Mouse (Mus musculus) left cerebral cortex, adult 2 months (tissue): Measurements from ENCODE around the gene Svopl. TPM values are rescaled to one million over a fixed set of nuclear protein-coding genes. Genes with fewer than 3 reads are reported as not detected.

ENCODE experiments used
- DNase-seq, 2 experiments: peaks; one replicate each; pipeline ENCODE4 v3.0.0; 2021 to 2022; ENCODE audit warnings: low spot score in 2 of 2, mixed read lengths in 1 of 2; ENCODE audit errors: extremely low spot score in 1 of 2
- H3K27ac ChIP-seq: fragments of 200-600 bp; 2 replicates; pipeline ENCODE4 v1.8.1; 2022
- H3K4me3 ChIP-seq: fragments of 200-600 bp; 2 replicates; pipeline ENCODE4 v1.8.1; 2022
- CTCF ChIP-seq: fragments of 200-600 bp; IDR thresholded peaks from 2 replicates; pipeline ENCODE4 v1.8.1; 2022; ENCODE audit warnings: antibody characterized with exemption, mild to moderate bottlenecking, moderate library complexity
- intact Hi-C: fragments of 180-260 bp; cut with DNase I; formaldehyde crosslinking; loops from one replicate; pipeline ENCODE4 v1.15.1; 2025
- long read RNA-seq, 2 experiments: library from polyadenylated mRNA; stranded (forward); transcript quantifications; one replicate each; pipeline ENCODE4 v2.0.0; 2021; ENCODE audit warnings: borderline mapping rate in 2 of 2
- total RNA-seq, 2 experiments: library from RNA; stranded (reverse); gene quantifications; 2 replicates each; pipeline ENCODE4 v1.2.3; 2021

The Svopl gene
- under 1 TPM in 1 of 2 experiments, not detected in 1; 0.14 TPM for total RNA-seq
- long read RNA-seq, experiment 1, result 0 reads
- long read RNA-seq, experiment 2, partial matches to known transcripts, result 1 of 1 reads
- long read RNA-seq, experiment 2, other reads (novel, unspliced or antisense), result 0 of 1 reads

- Histone ChIP-seq H3K4me3 (no peak within 1 kb of the TSS), H3K27ac (no peak within 1 kb of the TSS)
- no peak for TF ChIP-seq CTCF
- intact Hi-C loops, result no loop called here
- DNase-seq, result no peak
Observed at GRCm38 (mm10) chr6:38046838-38047237, at the start of gene Svopl. TSS of gene Svopl (minus strand) at chr6:38046996.

- no peak overlapping the region for H3K4me3 ChIP-seq
- intact Hi-C loops, result no loop called here
- H3K27ac ChIP-seq, result no peak overlapping the region
- TF ChIP-seq CTCF, result no peak
- no peak for DNase-seq
Observed at GRCm38 (mm10) chr6:38094701-38095100, 47.9 kb upstream of the Svopl start.

- no peak for DNase-seq
- no peak overlapping the region for H3K4me3 ChIP-seq
- no peak overlapping the region for H3K27ac ChIP-seq
- intact Hi-C loops, result no loop called here
- no peak for TF ChIP-seq CTCF
Observed at GRCm38 (mm10) chr6:38092539-38092938, 45.7 kb upstream of the Svopl start.

GRCm38 (mm10) chr6:38087242-38088026 lies 40.6 kb upstream of the Svopl start:
- Histone ChIP-seq H3K4me3 (no peak overlapping the region), H3K27ac (no peak overlapping the region)
- no peak for TF ChIP-seq CTCF
- intact Hi-C loops, result no loop called here
- DNase-seq, result no peak

GRCm38 (mm10) chr6:38083204-38083603 lies 36.4 kb upstream of the Svopl start:
- Histone ChIP-seq H3K27ac (no peak overlapping the region), H3K4me3 (no peak overlapping the region)
- intact Hi-C loops, result no loop called here
- no peak for TF ChIP-seq CTCF
- DNase-seq, result no peak

DNA sequence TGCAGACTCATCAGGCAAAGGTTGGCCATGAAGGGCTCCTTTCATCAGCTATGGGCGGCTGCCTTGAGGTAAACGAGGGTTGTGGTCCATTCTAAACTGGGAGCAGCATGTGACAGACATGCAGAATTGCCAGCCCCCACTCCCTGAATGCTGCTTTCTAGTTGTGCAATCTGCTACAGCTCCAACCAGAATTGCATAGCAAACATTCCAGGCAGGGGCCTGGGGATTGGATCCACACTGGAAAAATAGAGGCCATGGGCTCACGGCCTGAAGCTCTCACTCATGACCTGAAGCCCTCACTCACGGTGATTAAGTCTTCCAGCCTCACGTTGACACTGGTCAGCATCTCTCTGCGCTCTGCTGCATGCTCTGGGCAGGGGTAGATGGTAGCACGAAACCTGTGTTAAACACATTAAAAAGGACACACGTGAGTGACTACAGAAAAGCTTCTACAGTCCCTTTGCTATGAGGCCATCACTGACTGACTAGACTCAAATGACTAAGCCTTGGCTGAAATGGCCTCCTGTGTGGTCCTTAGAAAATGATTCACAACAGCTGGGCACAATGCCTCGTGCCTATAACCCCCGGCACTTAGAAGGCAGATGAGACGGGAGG lies 35.0 kb upstream of the Svopl start:
- no peak for DNase-seq
- Histone ChIP-seq H3K4me3 (no peak overlapping the region), H3K27ac (no peak overlapping the region)
- intact Hi-C loops, result no loop called here
- TF ChIP-seq CTCF, result no peak

GRCm38 (mm10) chr6:38080364-38080763 lies 33.6 kb upstream of the Svopl start:
- intact Hi-C loops, result no loop called here
- no peak overlapping the region for H3K4me3 ChIP-seq
- H3K27ac ChIP-seq, result no peak overlapping the region
- no peak for DNase-seq
- TF ChIP-seq CTCF, result no peak

DNA sequence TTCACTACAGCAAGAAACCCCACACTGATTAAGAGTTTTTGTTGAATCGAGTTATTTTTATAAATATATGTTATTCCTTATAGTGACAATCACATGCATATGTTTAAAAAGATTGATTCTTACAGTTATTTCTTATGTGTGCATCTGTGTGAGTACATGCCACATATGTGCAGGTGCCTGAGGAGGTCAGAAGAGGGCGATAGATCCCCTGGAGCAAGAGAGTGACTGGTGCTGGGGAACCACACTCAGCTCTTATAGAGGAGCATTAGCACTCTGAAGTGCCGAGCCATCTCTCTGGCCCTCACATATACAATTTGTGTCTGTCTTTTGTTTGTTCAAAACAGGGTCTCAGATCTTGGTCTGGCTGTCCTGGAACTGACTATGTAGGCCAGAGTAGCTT lies 26.8 kb upstream of the Svopl start:
- intact Hi-C loops, result no loop called here
- no peak overlapping the region for H3K4me3 ChIP-seq
- no peak overlapping the region for H3K27ac ChIP-seq
- no peak for DNase-seq
- TF ChIP-seq CTCF, result no peak

- no peak overlapping the region for H3K27ac ChIP-seq
- DNase-seq, result no peak
- no peak for TF ChIP-seq CTCF
- no peak overlapping the region for H3K4me3 ChIP-seq
- intact Hi-C loops, result no loop called here
Observed at GRCm38 (mm10) chr6:38072137-38072796, 25.5 kb upstream of the Svopl start.

DNA sequence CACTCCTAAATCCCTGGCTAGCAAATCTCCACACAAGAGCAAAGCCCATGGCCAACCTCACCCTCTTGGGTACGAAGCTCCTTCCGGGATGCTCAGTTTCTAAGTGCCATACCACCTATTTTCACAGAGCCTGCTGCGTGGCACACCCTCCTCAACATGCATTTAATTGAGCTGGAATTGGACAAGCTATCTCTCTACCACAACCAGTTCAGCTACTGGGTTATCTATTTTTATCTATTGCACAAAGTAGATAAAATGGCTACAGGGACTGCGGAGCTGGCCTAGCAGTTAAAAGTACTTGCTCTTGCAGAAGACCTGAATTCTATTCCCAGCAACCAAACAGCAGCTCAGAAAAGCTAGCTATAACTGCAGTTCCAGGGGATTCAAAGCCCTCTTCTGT lies 24.5 kb upstream of the Svopl start:
- intact Hi-C loops, result no loop called here
- no peak overlapping the region for H3K27ac ChIP-seq
- no peak for DNase-seq
- no peak overlapping the region for H3K4me3 ChIP-seq
- TF ChIP-seq CTCF, result no peak

DNA sequence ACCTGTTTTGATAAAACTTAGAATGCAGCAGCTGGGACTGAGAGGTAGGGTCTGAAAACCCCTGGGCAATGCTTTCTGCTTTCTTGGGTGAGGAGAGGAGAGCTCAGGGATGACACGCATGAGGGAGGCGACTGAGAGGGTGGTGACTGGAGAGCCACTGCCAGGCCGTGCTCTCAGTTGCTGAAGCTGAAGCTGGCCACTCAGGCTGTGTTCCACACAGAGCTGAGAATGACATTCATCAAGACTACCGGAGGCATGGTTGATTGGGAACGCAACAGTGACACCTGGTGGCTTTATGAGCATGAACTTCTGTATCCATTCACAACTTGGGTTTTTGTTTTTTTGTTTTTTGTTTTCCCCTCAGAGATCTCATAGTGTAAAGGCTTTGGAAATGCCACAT lies 19.4 kb upstream of the Svopl start:
- peak; percentile 39 to 44 for DNase-seq
- peak; percentile 80 for TF ChIP-seq CTCF
- intact Hi-C loops, result loop anchor here (1.0 to 10.0 kb wide), 4 partner anchors 59 to 711 kb away; partner anchors contain the start of gene Trim24
- peak overlapping the region; percentile 17; the same call in 1 of the 2 replicates for H3K4me3 ChIP-seq
- peak overlapping the region; percentile 62; the same call in 1 of the 2 replicates for H3K27ac ChIP-seq
